Mouse (Mus musculus) A20 (cell line): ENCODE measurements around the gene Mep1a.
"Not testable (repeated sequence)": the region's sequence is repeated elsewhere in the genome, so short reads cannot be mapped to it uniquely, and the experiment has no call there.

ENCODE experiments used
- DNase-seq: peaks from one replicate; pipeline ENCODE4 v3.0.0-alpha.2; 2011; ENCODE audit warnings: low read depth, low spot score

Gene Mep1a

DNA sequence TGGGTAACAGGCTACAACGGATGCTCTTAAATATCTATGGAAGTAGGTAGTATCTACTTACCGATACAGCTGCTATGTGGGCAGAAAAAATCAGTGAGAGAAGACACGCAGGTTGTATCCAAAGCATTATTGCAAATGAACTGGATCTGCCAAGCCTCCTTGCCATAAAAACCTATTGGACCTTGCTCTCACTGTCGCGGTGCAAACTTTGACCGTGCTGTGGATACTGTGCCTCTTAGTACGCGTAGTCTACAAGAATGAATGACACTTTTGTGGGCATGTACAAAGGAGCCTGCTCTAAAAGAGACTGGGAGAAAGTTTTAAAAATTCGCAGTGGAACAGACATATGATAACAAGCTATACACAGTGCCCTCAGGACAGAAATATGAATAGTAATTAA is at the start of gene Mep1a:
Mep1a (minus strand) TSS at position 221 of the 400 bp plus-strand sequence.
- no peak for DNase-seq

DNA sequence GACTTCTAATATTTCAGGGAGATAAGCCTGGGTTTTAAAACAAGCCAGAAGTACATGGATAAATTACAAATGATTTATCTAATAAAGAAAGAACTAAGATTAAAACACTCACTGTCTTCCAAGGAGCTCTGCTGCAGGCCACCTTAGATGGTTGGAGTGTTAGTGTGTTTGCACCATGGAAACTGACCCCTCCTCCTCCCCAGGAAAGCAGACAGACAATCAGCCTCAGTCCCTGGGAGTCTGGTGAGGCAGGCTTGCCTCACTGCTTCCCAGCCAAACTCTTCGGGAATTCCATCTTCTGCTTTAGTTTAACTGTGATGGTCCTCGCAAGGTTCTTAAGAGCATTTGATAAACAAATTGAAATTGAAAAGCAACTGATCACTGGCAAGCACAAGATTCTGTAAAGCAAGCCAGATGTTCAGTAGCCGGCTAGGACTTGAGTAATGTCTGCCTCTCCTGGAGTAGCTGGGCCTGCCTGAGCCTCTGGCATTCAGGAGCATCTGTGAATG is 48.6 kb upstream of the Mep1a start:
- no peak for DNase-seq

DNA sequence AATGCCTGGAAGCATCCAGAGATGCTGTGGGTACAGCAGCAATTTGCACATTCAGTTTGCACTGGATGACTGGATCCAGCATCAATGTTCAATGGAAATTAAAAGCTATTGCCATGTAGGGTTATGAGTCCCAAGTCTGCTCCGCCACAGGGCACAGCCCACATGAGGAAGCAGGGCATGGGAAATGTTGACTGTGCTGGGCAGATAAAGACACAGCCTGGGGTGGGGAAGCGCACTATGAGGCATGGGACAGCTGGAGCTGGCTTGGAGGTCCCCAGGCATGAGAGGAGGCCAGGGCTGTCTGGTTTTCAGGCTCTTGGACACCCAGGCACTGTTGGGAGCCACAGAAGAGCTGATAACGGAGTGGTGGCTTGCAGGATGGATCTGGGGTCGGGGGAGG is 41.4 kb upstream of the Mep1a start:
- DNase-seq = no peak

DNA sequence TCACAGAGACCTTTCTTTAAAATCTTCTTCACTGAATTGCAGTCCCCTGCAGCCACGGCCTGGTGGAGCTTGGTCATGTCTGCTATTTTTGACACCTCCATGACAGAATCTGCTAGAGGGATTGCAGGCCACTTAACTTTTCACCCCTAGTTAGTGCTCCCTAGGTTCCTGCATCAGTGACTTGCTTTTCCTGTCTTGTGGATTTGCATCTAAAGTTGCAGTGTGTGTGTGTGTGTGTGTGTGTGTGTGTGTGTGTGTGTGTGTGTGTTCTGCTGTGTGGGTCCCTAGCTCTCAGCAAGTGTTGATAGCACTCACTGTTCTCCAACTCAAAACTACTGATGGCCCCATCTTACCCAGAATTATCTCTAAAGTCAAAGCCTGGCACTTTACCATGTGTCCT is 40.9 kb upstream of the Mep1a start, which contains the start of gene Ankrd66:
Ankrd66 (minus strand) TSS at position 101 of the 400 bp plus-strand sequence.
- no peak for DNase-seq

GRCm38 (mm10) chr17:43538767-43539166 is 36.2 kb upstream of the Mep1a start:
- no peak for DNase-seq

GRCm38 (mm10) chr17:43536841-43537240 is 34.2 kb upstream of the Mep1a start:
- not testable (repeated sequence) for DNase-seq

DNA sequence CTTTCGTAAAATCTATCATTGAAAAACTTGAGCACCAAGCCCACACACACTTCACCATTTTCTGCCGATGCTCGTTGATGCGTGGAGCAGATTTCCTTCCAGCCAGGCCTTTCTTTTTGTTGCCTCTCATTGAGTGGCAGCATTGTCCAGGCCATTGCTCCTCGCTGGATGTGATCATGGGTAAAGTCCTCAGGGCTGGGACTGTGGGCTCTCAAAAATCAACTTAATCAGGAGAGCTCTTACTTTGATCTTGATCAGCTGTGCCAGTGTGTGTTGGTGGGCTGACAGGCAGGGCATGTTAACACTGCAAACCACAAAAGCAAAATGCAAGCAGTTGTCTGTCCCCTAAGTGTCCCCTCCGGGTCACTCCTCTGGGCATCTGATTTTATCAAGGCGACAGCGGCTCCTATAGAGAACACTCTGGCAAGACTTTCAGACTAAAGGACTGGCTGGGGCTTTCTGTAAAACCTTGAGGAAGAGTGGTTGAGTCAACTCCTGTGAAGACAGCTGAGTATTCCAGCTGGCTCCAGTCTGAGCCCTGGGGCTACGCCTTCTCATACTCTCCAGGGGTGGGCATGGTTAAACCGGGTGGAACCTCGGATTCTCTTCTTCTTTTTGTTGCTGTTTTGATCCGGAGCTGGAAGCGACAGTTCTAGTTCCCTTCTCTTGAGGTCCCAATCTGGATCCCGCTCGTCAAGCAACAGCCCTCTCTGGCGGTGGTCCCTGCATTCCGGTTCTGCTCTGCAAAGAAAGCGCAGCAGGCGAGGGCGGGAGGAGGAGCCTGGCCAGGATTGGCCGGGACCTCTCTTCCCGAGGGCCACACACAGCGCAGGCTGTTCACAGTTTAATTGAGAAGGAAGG is 32.0 kb upstream of the Mep1a start:
- DNase-seq = no peak

- no peak for DNase-seq
These were observed 28.6 kb upstream of the Mep1a start for GRCm38 (mm10) chr17:43531192-43531591.

- no peak for DNase-seq
These were observed 27.9 kb upstream of the Mep1a start for GRCm38 (mm10) chr17:43530507-43530906.

- peak; percentile 16 for DNase-seq
These were observed 17.6 kb upstream of the Mep1a start for GRCm38 (mm10) chr17:43520166-43520565.

- peak; percentile 76 for DNase-seq
These were observed 16.2 kb upstream of the Mep1a start for GRCm38 (mm10) chr17:43518644-43519409.

GRCm38 (mm10) chr17:43510782-43511181 is 8.2 kb upstream of the Mep1a start:
- DNase-seq = no peak

- no peak for DNase-seq
These were observed 2.0 kb upstream of the Mep1a start for GRCm38 (mm10) chr17:43504594-43504934.

GRCm38 (mm10) chr17:43503861-43504593 is 1.4 kb upstream of the Mep1a start:
- DNase-seq = no peak

GRCm38 (mm10) chr17:43501631-43502030 is 981 bp downstream of the Mep1a start:
- no peak for DNase-seq

DNA sequence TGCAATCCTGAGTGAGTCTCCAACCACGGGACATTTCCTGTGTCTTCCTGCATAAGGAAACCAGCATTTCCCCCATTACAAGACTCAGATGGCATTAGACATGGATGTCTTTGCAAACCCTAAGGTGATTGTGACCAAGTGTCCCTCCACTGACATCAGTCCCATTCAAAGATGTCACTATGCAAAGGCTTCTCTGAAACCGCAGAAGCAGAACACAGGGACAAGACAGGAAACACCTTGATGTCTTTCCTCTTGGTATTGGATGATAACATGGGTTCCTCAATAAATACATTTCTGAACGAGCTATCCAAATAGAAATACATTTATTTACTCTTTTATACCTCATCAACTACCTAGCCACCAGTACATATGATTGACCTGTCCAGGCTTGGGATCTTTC is 1.4 kb downstream of the Mep1a start:
- DNase-seq = no peak

DNA sequence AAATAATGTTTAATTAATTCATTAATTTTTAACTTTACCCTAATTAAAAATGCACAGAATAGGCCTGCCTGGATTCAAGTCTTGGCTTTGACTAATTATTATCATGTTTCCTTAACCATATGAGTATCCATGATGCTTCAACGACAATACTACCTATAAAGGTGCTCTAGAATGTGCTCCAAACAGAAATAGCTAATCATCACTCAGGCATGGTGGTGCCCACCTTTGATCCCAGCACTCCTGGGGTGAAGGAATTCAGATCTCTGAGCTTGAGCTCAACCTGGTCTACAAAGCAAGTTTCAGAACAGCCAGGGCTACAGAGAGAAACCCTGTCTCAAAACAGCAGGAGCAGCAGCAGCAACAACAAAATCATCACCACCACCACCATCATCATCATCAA is 2.1 kb downstream of the Mep1a start:
- DNase-seq = no peak

DNA sequence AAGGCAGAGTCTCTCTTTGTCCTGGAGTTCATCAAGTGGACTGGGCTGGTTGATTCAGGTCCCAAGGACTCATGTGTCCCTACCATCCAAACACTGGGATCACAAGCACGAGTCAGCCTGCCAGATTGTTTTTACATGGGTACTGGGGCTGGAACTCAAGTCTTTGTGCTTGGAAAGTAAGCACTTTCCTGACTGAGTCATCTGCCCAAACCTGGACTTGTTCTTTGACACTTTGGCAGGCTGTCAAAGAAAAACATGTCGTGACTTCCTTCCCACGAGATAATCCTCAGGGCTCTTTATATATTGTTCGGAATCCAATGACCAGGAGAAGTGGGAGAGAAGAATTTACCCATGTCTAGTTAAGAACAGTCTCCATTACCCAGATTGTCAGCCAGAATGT is 5.1 kb downstream of the Mep1a start:
- no peak for DNase-seq

- DNase-seq = no peak
These were observed 7.1 kb downstream of the Mep1a start for GRCm38 (mm10) chr17:43495502-43495901.

DNA sequence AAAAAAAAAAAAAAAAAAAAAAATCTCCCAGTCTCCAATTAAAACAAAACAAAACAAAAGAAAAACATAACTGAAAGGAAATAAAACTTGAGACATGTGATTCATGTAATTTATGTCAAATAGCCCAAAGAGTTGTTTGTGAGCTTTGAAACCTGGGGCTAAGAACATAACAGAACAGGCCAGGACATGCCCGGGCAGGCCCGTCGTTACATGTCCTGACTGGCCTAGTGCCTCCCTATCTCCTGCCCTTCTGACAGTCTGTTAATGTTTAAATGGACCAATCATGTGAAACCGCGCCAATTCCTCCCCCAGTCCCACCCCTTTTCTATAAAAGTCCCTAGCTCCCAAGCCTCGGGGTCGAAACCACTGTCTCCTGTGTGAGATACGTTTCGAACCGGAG is 12.2 kb downstream of the Mep1a start:
- DNase-seq = not testable (repeated sequence)

DNA sequence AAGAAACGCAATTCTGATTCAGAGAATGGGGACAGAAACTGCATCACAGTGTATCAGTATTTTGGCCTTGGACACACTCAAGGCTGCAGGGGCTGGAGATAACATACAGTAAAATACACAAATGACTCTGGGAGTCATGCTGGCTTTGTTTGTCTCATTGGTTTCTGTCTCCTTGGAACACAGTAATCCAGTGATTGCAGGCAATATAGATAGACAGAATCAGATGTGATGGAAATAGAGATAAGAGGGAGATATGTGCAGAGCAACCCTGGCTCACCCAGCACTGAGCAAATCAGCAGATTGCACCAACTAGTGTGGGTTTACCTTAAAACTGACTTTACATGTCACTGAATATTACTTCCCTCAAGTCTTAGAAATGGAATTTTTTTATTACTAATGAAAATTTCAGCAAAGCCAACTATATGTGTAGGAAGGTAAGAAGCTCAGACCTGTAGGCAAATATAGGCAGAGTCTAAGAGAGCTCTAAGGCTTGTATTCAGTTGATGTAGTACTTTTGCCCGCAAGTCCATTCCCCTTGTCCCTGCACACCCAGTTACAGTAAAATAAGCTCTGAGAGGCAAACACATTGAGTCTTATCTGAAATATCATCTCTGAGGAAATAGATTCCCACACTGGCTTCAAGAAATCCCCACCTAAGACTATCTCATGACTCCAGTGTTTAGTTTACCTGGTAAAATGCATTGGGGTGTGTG is 14.0 kb downstream of the Mep1a start:
- no peak for DNase-seq
